Mouse (Mus musculus): Measurements from ENCODE around the gene Vmn1r205. TPM values are rescaled to one million over a fixed set of nuclear protein-coding genes. Genes with fewer than 3 reads are reported as not detected.

Gene Vmn1r205
- not detected for polyA plus RNA-seq (2015; fragmentation: Illumina TruSeq; extraction: RNeasy Lipid Tissue Mini Kit (QIAGEN cat#74804); ENCODE audit: low read depth, low replicate concordance)

GRCm38 (mm10) chr13:22592900-22593299 is at the start of gene Vmn1r205:
Gene Vmn1r205, minus strand, starts transcription at chr13:22593000.

GRCm38 (mm10) chr13:22624151-22624550 is 31.4 kb upstream of the Vmn1r205 start, which contains the start of gene Vmn1r206:
Gene Vmn1r206, minus strand, starts transcription at chr13:22624251.

DNA sequence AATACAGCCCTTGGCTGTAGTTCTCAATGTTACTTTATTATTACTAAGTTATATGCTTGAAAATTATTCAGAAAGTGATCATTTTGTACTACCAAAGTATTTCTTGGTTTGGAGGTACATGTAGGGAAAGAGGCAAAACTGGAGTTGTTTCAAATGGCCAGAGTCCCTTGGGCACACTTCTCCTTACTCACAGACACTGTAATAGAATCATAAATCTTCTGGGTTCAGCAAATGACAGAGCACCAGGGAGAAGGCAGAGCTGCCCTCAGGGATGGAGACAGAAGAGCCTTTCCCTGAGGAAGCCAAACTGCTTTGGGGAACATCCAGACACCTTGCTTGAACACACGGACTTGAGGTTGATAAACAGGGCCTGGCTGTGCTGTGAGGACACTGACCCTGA is 39.9 kb downstream of the Vmn1r205 start, which contains the start of gene Vmn1r204:
TSS of gene Vmn1r204 (plus strand) at position 301 of the 400 bp plus-strand sequence.

Other genes starting within 250 kb of the Vmn1r205 start
- not detected for gene Vmn1r198, start 242.6 kb downstream of the Vmn1r205 start, polyA plus RNA-seq (2015; fragmentation: Illumina TruSeq; extraction: RNeasy Lipid Tissue Mini Kit (QIAGEN cat#74804); ENCODE audit: low read depth, low replicate concordance)
- not detected for gene Vmn1r199, start 213.2 kb downstream of the Vmn1r205 start, polyA plus RNA-seq (2015; fragmentation: Illumina TruSeq; extraction: RNeasy Lipid Tissue Mini Kit (QIAGEN cat#74804); ENCODE audit: low read depth, low replicate concordance)
- not detected for gene Vmn1r200, start 202.6 kb downstream of the Vmn1r205 start, polyA plus RNA-seq (2015; fragmentation: Illumina TruSeq; extraction: RNeasy Lipid Tissue Mini Kit (QIAGEN cat#74804); ENCODE audit: low read depth, low replicate concordance)
- gene Vmn1r201, start 121.1 kb downstream of the Vmn1r205 start, polyA plus RNA-seq (2015; fragmentation: Illumina TruSeq; extraction: RNeasy Lipid Tissue Mini Kit (QIAGEN cat#74804); ENCODE audit: low read depth, low replicate concordance) = not detected
- gene Vmn1r202, start 87.6 kb downstream of the Vmn1r205 start, polyA plus RNA-seq (2015; fragmentation: Illumina TruSeq; extraction: RNeasy Lipid Tissue Mini Kit (QIAGEN cat#74804); ENCODE audit: low read depth, low replicate concordance) = not detected
- gene Vmn1r203, start 74.9 kb downstream of the Vmn1r205 start, polyA plus RNA-seq (2015; fragmentation: Illumina TruSeq; extraction: RNeasy Lipid Tissue Mini Kit (QIAGEN cat#74804); ENCODE audit: low read depth, low replicate concordance) = not detected
- not detected for gene Vmn1r204, start 39.8 kb downstream of the Vmn1r205 start, polyA plus RNA-seq (2015; fragmentation: Illumina TruSeq; extraction: RNeasy Lipid Tissue Mini Kit (QIAGEN cat#74804); ENCODE audit: low read depth, low replicate concordance)
- gene Vmn1r206, start 31.3 kb upstream of the Vmn1r205 start, polyA plus RNA-seq (2015; fragmentation: Illumina TruSeq; extraction: RNeasy Lipid Tissue Mini Kit (QIAGEN cat#74804); ENCODE audit: low read depth, low replicate concordance) = not detected
- gene Vmn1r207-ps, start 136.6 kb upstream of the Vmn1r205 start, polyA plus RNA-seq (2015; fragmentation: Illumina TruSeq; extraction: RNeasy Lipid Tissue Mini Kit (QIAGEN cat#74804); ENCODE audit: low read depth, low replicate concordance) = not detected
- not detected for gene Vmn1r208, start 184.4 kb upstream of the Vmn1r205 start, polyA plus RNA-seq (2015; fragmentation: Illumina TruSeq; extraction: RNeasy Lipid Tissue Mini Kit (QIAGEN cat#74804); ENCODE audit: low read depth, low replicate concordance)
- not detected for gene Vmn1r209, start 216.7 kb upstream of the Vmn1r205 start, polyA plus RNA-seq (2015; fragmentation: Illumina TruSeq; extraction: RNeasy Lipid Tissue Mini Kit (QIAGEN cat#74804); ENCODE audit: low read depth, low replicate concordance)
- not detected for gene Vmn1r210, start 238.3 kb upstream of the Vmn1r205 start, polyA plus RNA-seq (2015; fragmentation: Illumina TruSeq; extraction: RNeasy Lipid Tissue Mini Kit (QIAGEN cat#74804); ENCODE audit: low read depth, low replicate concordance)